ENCODE assay signal across 19 mouse cellular contexts in genomic region chr2:124472674-124473507, GRCm38 (mm10).
DNase-seq lines count a peak whose midpoint lies in the region; ATAC-seq lines count a peak whose summit lies in the region.
"Had no signal": no experiment of that assay in that cellular context is flagged by ENCODE, and none has a peak within 500 bp of the region (broad histone marks: within the 10 kb centered on the region; RNA-seq: fewer than 3 reads in every experiment).

No protein-coding gene starts in this region.

- DNase-seq in hindbrain, embryonic 10.5 days (ENCODE audit: low spot score), result no peak
- no peak for DNase-seq in hindbrain, embryonic 14.5 days (ENCODE audit: low spot score)
- no peak for DNase-seq in cerebellum, adult 9-10 months
- no peak for DNase-seq in right cerebral cortex, postnatal 36 days (ENCODE audit: low spot score in 2 of 2)
- DNase-seq: adrenal gland, adult 2 months; cerebellum, postnatal 10 days; gastrocnemius, postnatal 10 days; heart, adult 18-20 months; heart, postnatal 4 days; kidney, adult 11 months; lung, adult 18-20 months; thymus, postnatal 14 days had no signal

- WGBS in hindbrain, embryonic 12.5 days, result 49% methylated on average over 6 of the region's 6 CpGs
- 75% methylated on average over 6 of the region's 6 CpGs for WGBS in hindbrain, embryonic 10.5 days
- 35% methylated on average over 6 of the region's 6 CpGs for WGBS in hindbrain, embryonic 14.5 days
- 28% methylated on average over 6 of the region's 6 CpGs for WGBS in midbrain, embryonic 13.5 days
- 24% methylated on average over 6 of the region's 6 CpGs for WGBS in neural tube, embryonic 15.5 days

- H3K9me3 ChIP-seq in hindbrain, embryonic 12.5 days (replicated peaks), result no peaks in the 10 kb centered on the region
- H3K9me3 ChIP-seq in hindbrain, embryonic 10.5 days, result no peaks in the 10 kb centered on the region
- H3K9me3 ChIP-seq in hindbrain, embryonic 14.5 days (ENCODE audit: control insufficient read depth, low read length), result no peaks in the 10 kb centered on the region
- H3K9me3 ChIP-seq in midbrain, embryonic 13.5 days, result no peaks in the 10 kb centered on the region
- no peaks in the 10 kb centered on the region for H3K9me3 ChIP-seq in neural tube, embryonic 15.5 days (replicated peaks)

- peak; percentile 81 for ATAC-seq in hindbrain, embryonic 12.5 days (ENCODE audit: low FRiP score)
- peak; percentile 66 for ATAC-seq in hindbrain, embryonic 14.5 days (ENCODE audit: low FRiP score)
- peak; percentile 85 for ATAC-seq in midbrain, embryonic 13.5 days
- no peak for ATAC-seq in neural tube, embryonic 15.5 days (ENCODE audit: low FRiP score)

- no peak overlapping the region for H3K4me2 ChIP-seq in hindbrain, embryonic 12.5 days (replicated peaks)
- H3K4me2 ChIP-seq in hindbrain, embryonic 14.5 days (replicated peaks), result no peak overlapping the region
- H3K4me2 ChIP-seq in midbrain, embryonic 13.5 days (replicated peaks), result no peak overlapping the region
- no peak overlapping the region for H3K4me2 ChIP-seq in neural tube, embryonic 15.5 days
- H3K4me2 ChIP-seq: liver, embryonic 11.5 days had no signal

- H3K27me3 ChIP-seq in hindbrain, embryonic 12.5 days, result no peaks in the 10 kb centered on the region
- H3K27me3 ChIP-seq in hindbrain, embryonic 10.5 days (ENCODE audit: insufficient read depth, poor library complexity, severe bottlenecking), result no peaks in the 10 kb centered on the region
- no peaks in the 10 kb centered on the region for H3K27me3 ChIP-seq in hindbrain, embryonic 14.5 days (ENCODE audit: control insufficient read depth, insufficient read depth, low read length)
- H3K27me3 ChIP-seq in midbrain, embryonic 13.5 days, result peaks cover 29% of the 10 kb centered on the region
- no peaks in the 10 kb centered on the region for H3K27me3 ChIP-seq in neural tube, embryonic 15.5 days (replicated peaks)

- no peaks in the 10 kb centered on the region for H3K36me3 ChIP-seq in hindbrain, embryonic 12.5 days
- no peaks in the 10 kb centered on the region for H3K36me3 ChIP-seq in hindbrain, embryonic 10.5 days
- no peaks in the 10 kb centered on the region for H3K36me3 ChIP-seq in hindbrain, embryonic 14.5 days (replicated peaks; ENCODE audit: control insufficient read depth, insufficient read depth)
- H3K36me3 ChIP-seq in midbrain, embryonic 13.5 days, result no peaks in the 10 kb centered on the region
- H3K36me3 ChIP-seq in neural tube, embryonic 15.5 days, result no peaks in the 10 kb centered on the region

- peaks cover 13% of the 10 kb centered on the region for H3K4me1 ChIP-seq in hindbrain, embryonic 12.5 days
- peaks cover 7% of the 10 kb centered on the region for H3K4me1 ChIP-seq in hindbrain, embryonic 10.5 days (replicated peaks)
- peaks cover 14% of the 10 kb centered on the region for H3K4me1 ChIP-seq in hindbrain, embryonic 14.5 days (replicated peaks; ENCODE audit: control insufficient read depth, insufficient read depth, low read length)
- peaks cover 43% of the 10 kb centered on the region for H3K4me1 ChIP-seq in midbrain, embryonic 13.5 days (replicated peaks)
- peaks cover 15% of the 10 kb centered on the region; the same call in 1 of the 2 replicates for H3K4me1 ChIP-seq in neural tube, embryonic 15.5 days
- H3K4me1 ChIP-seq: megakaryocyte, embryonic 14.5 days had no signal

- H3K9ac ChIP-seq in hindbrain, embryonic 12.5 days, result no peak overlapping the region
- no peak overlapping the region for H3K9ac ChIP-seq in hindbrain, embryonic 14.5 days
- H3K9ac ChIP-seq in midbrain, embryonic 13.5 days (replicated peaks), result no peak overlapping the region
- no peak overlapping the region for H3K9ac ChIP-seq in neural tube, embryonic 15.5 days (replicated peaks)

- peak overlapping the region; percentile 50; the same call in 1 of the 2 replicates for H3K27ac ChIP-seq in hindbrain, embryonic 12.5 days
- H3K27ac ChIP-seq in hindbrain, embryonic 10.5 days, result no peak overlapping the region
- H3K27ac ChIP-seq in hindbrain, embryonic 14.5 days, result peak overlapping the region; percentile 26
- H3K27ac ChIP-seq in midbrain, embryonic 13.5 days, result peak overlapping the region; percentile 68
- H3K27ac ChIP-seq in neural tube, embryonic 15.5 days (replicated peaks), result peak overlapping the region; percentile 13; the same call in 1 of the 2 replicates
- H3K27ac ChIP-seq: kidney, postnatal 0 days; stomach, postnatal 0 days had no signal

- H3K4me3 ChIP-seq in hindbrain, embryonic 12.5 days, result no peak overlapping the region
- no peak overlapping the region for H3K4me3 ChIP-seq in hindbrain, embryonic 10.5 days
- no peak overlapping the region for H3K4me3 ChIP-seq in hindbrain, embryonic 14.5 days (replicated peaks; ENCODE audit: low read length)
- H3K4me3 ChIP-seq in midbrain, embryonic 13.5 days (replicated peaks), result no peak overlapping the region
- no peak overlapping the region for H3K4me3 ChIP-seq in neural tube, embryonic 15.5 days (replicated peaks)
- H3K4me3 ChIP-seq: megakaryocyte, embryonic 14.5 days had no signal
